Mouse (Mus musculus) mouse trophoblast stem cell (cell line): ENCODE data around the gene Sorcs3.

Source experiments
- in situ Hi-C, 2 experiments: fragments of 300-500 bp; cut with MseI, MboI; formaldehyde crosslinking; loops; 2 replicates in 1 of 2; 3 replicates in 1 of 2; pipeline ENCODE4 v1.15.1; 2025

Gene Sorcs3

DNA sequence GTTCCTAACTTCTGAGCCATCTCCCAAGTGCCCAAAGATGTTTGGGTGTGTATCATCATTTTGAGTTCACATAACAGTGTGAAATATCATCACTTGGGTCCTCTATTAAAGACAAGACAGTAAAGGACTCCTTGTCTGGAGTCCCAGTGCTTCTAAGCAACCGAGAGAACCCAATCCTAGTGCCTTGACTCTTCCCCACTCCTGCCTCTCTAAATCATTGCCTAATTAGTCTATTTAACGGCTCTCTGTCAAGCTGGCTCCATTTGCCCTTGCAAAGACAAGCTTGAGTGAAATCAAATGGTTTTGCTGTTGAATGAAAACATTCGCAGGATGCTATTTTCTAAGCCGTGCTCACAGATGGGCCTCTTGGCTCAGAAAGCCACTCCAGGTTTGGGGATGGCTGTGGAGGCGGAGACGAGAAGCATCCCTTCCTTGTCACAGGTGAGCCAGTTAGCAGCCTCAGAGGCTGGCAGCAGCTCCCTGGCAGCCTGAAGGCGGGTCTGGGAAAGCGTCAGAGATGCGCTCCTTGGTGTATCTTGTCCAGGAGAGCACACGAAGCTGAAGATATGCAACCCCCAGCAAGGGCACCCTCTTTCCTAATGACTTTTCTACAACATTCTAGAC is 79.9 kb downstream of the Sorcs3 start:
- in situ Hi-C loops = no loop called here

DNA sequence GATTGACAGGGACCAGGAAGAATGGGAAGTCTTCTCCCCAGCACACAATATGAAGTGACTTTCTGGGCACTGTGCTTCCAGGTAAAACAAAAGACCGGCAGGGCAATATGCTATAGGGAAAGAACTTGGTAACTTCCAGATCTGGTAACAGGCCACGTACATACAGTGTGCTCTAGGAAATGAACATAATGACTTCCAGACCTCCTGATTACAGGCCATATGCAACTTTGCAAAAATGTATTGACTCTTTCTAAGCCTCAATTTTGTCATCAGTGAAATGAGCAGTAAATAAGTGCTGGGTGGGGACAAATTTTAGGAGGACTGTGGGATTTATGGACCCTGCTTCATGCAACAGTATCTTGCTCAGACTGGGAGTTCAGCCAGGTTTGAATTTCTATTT is 88.4 kb downstream of the Sorcs3 start:
- in situ Hi-C loops = no loop called here

DNA sequence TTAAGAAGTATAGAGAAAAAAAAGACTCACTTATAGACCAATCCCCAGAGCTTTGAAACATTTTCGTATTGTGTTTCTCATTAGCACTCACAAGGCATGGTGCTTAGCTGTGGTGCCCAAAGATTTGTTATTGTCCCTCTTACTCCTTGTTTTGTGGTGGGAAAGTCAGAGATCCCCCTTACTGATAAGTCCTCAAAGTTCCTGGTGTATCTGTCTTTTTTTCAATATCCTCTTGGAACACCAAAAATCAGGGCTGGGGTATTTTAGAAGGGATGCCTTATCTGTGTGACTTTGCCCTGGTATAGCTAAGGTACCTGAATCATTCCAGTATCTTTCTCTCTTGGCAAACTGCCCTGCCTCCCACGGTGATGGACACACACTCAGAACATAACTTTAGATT is 92.6 kb downstream of the Sorcs3 start:
- in situ Hi-C loops = no loop called here

DNA sequence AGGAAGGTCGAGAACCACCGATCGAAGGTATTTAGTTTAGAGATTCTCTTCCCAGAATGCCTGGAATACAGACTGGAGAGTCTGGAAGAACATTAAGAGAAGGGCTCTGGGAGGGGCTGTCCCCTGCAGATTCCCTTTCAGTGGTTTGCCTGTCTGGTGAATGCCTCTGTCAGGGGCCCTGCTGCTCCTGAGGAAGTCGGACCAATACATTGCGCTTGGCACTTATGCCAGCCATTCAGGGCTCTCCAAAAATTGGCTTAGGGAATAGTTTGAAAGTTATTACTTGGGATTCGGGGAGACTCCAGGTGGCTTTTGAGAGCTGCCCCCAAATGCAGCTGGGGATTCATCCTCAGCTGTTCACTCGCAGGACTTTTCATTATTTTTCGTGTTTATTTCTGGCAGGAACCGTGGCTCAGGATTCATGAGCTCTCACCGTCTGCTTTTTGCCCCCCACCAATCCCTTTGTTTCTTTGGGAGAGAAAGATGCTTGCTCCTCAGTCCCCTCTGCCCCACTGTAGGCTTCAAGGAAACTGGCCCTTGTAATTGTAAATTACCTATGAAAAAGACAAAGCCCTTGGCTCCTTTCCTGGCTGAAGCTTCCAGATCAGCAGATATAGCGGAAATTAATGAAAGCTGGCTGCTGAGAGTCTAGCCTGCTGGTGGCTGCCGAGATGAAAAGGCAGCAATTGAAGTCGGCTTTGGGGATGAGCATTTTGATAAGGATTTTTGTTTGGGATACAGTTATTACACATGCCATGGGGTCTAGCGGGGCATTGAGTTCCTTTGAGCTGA is 94.8 kb downstream of the Sorcs3 start:
- in situ Hi-C loops = no loop called here

DNA sequence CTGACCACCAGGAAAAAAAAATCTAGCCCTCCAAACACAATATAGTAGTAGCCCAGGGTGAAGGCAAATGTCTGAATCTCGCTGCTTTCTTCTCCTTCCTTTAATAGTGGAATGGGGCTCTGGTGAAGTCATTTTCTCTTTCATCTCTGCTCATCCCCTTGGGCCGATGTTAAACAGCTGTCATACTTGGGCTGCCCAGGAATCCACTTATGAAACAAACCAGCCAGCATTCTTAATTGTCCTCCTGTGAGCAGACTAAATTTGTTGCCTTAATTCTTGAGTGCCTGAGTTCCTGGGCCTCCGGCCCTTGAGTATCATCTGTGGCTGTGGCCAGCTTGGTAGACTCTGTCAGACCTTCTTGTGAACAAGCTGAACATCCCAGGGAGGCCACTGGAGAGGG is 95.5 kb downstream of the Sorcs3 start:
- in situ Hi-C loops = no loop called here

DNA sequence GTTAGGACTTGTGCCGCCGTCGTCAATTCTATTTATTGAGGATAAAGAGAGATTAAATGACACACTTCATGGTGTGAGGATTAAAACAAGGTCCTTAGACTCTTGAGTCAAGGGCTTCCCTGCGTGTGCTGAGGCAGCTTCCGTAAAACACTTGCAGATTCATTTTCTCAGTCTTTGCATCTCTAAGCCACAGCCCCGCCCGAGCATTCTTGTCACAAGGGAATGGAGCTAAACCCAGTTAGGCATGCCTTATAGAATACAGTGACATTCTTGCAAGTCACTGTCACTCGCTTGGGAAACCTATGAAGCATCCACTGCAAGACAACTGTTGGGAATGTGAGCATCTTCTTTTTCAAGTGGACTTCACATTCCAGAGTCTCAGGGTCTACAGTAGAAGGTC is 102.5 kb downstream of the Sorcs3 start:
- in situ Hi-C loops = no loop called here

DNA sequence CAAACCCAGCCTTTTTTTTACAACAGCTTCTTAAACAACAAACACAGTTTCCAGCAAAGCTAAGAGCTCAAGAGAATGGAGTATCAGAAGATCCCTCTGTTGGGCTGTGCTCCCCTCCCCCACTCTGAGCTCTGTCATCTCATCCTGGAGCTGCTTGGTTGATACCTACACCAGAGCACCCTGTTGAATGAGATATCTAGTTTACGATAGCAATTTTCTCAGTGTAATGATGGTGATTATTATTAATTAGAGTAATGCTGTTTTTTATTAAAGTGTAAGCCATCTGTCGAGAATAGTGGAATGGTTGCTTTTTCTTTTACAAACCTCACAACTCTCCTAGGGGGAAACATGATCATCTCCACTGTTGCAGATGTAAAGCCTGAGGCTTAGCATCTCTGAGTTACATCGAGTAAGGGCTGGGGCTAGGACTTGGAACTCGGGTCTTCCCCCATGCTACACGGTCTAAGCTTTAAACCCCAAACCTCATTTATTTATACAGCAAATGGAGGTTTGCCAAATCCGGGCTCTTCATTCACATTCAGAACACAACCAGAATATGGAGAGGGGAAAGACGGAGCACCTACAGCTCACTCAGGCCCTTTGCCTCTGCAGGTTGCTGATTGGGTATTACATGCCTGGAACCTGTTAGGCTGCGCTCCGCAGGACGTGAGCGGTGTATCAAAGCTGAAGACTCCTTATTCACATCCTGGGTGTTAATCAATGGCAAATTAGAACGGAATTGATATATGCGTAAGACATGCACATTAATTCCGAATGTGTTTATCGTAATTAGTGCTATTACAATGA is 103.9 kb downstream of the Sorcs3 start:
- in situ Hi-C loops = no loop called here

DNA sequence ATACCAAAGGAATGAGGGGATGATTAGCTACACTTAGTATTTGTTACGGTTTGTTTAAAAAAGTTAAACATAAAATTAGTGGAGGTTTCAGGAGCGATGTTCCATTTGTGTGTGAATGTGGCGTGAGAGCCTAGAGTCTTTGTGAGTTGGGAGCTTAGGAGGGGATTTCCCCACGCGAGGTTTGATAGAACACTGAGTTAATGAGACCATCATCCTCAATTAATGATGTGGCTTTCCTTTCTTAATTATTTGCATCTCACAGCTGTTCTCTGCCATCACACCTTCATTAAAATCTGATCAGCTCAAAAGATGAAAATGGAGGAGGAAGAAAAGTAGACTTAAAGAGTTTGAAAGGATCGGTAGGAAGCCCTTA is 104.5 kb downstream of the Sorcs3 start:
- in situ Hi-C loops = no loop called here

DNA sequence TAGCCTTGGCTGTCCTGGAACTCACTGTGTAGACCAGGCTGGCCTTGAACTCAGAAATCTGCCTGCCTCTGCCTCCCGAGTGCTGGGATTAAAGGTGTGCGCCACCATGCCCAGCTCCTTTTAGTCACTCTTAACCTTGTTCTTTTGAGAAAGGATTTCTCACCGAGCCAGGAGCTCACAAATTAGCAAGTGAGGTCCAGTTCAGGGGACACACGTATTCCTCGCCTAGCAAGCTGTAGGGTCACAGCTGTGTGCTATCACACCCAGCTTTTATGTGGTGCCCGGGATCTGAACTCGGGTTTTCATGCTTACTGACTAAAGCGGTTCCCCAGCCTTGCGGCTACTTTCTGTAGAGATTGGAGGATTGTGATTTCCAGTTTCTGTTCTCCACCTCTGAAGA is 108.0 kb downstream of the Sorcs3 start:
- in situ Hi-C loops = no loop called here

DNA sequence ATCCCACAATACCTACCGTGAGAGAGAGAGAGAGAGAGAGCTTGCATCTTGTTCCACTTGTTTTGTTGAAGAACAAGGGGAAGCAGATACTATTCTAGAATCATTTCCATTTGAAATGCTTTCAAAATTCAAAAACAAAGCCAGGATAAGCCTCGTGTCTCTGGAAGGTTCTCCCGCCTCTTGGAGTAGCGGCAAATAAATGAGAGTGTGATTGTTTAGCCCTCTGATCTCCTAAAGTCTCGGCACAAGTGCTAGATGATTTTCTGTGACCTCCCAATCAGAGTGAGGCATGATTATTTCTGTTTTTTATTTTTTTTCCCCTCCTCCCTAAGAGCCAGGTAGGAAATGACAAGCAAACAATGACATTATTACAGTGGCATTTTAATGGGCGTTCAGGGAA is 121.3 kb downstream of the Sorcs3 start:
- in situ Hi-C loops = no loop called here

DNA sequence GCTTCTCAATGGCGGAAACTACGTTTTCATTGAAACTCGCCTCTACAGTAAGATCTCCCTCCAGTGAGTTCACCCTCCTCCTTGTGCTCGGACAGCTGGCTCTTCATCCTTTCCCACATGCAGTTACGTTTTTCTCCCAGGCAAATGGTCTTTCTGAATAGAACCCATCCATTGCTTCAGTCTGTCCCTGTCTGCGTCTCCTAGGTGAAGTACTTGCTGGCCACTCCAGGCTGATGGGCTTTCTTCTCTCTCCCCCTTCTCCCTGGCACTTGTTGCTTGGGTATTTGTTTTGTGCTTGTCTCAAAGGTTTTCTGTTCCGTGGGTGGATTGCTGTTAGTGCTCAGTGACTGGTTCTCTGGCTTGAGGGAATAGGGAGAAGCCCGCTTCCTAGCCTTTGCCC is 122.3 kb downstream of the Sorcs3 start:
- in situ Hi-C loops = no loop called here

DNA sequence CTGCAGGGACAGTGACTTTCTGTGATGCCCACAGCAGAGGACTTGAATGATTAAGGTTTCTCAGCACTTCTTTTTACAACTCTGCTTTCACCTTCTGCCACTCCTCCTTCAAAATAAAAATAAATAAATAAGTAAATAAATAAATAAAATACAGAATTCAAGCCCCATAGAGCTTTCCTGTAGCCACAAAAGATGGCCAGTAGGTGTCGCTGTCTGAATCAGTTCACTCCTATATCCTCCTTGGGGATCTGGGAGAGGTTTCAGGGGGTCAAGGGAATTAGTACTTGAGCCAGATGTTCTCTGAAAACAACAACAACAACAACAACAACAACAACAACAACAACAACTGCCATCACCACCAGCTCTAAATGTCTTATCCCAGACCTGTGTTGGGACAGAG is 125.8 kb downstream of the Sorcs3 start:
- in situ Hi-C loops = no loop called here

DNA sequence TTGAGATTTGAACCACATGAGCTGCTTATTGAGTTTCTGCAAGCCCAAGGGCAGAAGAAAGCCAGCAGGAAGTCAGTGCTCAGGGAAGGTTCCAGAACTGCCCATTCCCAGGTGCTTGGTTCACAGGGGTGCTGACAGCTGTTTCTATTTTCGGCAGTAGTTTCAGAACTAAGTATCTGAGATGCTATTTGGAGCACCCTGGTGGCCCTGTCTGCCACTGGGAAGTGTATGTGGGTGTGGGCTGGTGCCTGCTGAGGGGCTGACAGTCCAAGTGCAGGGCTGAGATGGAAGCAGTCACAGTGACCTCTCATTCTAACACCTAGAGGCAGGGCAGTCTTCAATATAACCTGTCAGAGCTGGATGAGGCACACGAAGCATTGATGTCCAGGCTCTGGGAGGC is 127.3 kb downstream of the Sorcs3 start:
- in situ Hi-C loops = no loop called here

DNA sequence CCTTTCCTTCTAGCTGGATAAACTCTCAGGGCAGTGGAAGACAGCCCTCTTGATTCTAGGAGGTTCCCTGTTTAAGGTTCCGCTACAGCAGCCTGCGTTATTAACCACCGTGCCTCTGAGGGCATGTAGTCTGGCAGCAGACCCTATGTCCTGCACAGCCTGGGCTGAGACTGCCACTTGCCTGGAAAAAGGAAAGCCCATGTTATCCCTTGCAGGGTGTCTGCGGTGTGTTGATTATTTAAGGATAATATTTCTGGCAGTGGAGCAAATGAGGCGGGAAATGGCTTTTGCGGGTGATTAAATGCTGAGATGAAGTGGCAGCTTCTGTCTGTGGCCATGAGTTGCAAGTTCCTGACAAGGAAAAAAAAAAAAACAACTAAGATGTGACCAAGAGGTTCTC is 131.6 kb downstream of the Sorcs3 start:
- in situ Hi-C loops = no loop called here

DNA sequence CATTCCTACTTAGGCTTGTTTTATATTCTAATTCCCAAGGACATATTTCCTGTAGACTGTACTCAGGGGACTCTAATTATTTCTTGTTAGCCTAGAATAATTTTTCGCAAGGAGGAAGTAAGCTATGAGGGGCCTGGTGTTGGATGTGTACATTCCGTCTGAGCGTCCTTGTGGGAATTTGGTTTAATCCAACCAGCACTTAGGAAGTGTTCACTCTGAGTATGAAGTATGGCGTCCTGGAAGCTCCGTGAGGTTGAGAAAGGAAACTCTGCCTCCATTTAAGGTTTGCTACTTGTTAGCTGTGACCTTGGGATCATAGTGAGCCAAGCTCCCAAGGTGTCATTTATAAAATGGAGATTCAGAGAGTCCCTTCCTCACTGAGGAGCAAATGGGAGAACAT is 132.3 kb downstream of the Sorcs3 start:
- in situ Hi-C loops = no loop called here

DNA sequence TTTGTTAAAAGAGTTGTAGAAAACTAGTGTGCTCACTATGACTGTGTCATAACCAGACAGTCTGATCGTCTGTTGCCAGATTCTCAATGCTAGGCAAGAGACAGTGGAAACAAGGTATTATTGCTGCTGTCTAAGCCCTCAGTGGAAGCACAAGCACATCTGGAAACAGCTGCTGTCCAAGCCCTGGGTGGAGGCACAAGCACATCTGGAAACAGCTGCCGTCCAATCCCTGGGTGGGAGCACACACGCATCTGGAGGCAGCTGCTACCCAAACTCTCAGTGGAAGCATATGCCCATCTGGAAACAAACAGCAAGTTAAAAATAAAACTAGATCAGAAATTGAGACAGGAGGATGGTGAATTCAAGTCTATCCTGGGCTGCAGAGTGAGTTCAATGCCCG is 136.9 kb downstream of the Sorcs3 start:
- in situ Hi-C loops = no loop called here

DNA sequence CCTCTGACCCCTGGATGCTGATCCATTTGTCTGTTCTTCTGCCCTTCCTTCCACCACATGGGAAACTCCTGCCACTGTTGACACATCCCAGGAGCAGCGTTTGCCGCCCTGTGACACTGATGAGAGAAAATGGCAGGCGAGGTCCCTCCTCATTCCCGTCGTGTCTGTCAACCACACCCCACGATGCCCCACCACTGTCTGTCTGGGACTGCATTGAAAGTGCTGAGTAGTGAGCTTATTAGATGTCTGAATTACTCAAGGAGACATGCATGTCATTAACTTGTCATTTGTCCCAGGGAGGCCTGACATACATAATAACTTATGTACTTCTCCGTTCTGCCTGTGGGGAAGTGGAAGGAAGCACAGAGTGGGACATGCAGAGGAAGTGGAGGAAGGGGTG is 137.6 kb downstream of the Sorcs3 start:
- in situ Hi-C loops = no loop called here

DNA sequence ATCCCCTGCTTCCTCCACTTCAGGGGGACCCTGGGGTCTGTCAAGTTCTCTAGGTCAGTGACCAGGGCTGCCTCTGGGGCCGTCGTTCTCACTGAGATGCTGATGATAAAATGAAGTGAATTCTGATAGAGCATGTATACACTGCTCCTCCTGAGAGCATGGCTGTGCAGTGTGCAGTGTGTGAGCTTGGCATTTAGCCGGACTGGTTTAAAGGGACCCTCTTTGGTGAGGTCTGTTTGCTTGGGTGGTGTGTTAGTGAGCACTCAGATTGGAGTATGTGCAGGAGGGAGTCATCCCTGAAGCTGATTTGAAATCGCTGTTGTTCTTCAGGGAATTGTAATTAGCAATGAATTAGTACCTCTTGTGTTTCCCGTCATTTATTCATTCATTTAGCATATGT is 141.3 kb downstream of the Sorcs3 start:
- in situ Hi-C loops = no loop called here

DNA sequence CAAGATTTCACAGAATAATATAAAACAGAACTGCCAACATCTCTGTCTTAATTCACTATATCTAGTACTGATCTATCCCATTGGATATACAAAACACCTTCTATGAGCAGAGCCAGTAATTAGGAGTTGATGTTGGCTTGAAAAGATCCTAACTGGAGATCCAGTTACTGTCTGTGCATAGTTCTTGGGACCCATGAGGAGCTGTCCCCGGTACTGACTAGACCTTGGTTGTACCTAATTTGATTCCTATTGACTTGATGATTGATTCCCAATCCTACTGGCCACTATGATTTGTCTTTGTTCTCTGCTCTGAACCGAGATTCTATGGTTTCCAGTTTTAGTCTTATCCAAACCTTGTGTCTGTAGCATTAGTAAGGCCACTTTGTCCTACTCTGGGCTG is 151.0 kb downstream of the Sorcs3 start:
- in situ Hi-C loops = no loop called here

DNA sequence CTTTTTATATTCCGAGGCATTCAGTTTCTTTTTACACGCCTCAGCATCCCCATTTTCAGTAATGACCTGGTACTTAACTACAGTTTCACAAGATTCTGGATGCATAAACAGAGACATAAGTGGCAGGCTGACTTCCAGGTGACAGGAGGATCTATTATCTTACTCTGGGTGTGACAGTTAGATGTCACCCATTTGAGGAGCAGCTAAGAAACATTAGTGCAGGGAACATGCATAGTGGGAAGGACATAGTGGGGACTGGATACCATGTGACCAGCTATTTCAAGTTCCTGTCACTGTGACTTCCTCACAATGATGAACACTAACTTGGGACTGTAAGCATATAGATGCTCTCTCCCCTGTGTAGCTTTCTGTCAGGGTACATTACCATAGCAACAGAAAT is 156.3 kb downstream of the Sorcs3 start:
- in situ Hi-C loops = no loop called here

DNA sequence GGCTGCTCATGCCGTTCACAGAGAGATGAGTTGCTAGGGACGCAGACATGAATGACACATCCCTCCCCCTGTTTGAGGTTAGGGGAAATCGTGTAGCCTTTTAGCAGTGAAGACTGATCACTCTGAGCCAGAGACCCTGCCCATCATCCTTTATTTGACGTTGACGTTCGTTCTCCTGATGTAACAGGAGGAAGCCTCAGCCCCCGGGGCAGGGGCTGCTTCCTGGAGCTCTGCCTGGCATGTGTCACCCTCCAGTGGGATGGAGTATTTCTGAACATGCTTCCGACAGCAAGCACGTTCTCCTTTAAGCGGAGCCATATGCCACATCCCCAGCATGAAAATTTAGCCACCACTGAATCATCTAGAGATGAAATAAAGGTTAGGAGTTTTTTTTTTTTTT is 162.2 kb downstream of the Sorcs3 start:
- in situ Hi-C loops = no loop called here

DNA sequence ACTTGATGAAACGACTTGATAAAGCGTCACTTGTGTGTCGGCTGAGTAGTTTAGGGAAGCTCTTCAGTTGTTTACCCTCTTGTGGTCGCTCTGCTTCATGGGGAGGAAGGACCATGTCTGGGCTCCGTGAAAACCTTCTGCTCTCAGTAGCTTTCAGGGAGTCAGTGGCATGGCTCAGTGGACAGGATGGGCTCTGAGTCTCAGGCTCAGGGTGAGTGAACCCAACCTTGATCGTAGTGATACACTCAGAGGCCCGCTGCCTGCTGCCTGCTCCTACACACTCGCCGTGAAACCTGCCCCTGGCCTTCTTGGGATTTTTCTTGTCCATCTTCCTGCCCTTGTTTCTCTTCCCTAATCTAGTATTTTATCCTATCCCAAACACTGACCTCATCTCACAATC is 166.0 kb downstream of the Sorcs3 start:
- in situ Hi-C loops = no loop called here

DNA sequence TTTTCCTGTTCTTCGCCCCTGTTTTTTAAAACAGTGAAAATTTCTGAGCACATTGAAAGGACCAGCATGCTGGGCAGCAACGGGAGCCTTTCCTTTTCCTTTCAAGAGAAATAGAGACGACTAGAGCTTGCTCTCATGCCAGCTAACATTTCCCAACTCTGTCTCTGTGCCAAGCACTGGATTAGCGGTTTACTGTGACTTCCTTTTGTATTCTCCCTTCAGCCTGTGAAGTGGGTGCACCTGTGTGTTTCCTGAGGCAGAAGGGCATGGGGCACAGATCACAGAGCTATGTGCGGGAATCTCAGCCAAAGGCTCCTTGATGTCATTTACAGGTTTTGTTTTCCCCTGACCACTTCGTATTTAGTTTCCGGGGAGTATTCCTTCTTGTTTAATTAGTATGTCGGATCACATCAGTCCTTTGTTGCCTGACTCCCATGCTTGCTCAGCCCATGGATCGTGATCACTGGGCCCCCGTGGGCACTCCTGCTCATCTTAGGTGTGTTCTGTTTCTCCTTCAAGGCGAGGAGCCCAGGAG is 172.2 kb downstream of the Sorcs3 start:
- in situ Hi-C loops = no loop called here
